ENCODE assay signal across 8 mouse cellular contexts in genomic region chr4:44712051-44712700, GRCm38 (mm10). TPM values are rescaled to one million over a fixed set of nuclear protein-coding genes. Genes with fewer than 3 reads are reported as not detected.
A peak's percentile ranks its signal among the peaks of the same experiment; 100 is the strongest.
DNase-seq lines count a peak whose midpoint lies in the region; ATAC-seq and TF ChIP-seq lines count a peak whose summit lies in the region.

No protein-coding gene starts in this region.

- no peaks in the 10 kb centered on the region for H3K36me3 ChIP-seq in embryonic facial prominence, embryonic 10.5 days (replicated peaks)
- H3K36me3 ChIP-seq in intestine, embryonic 14.5 days (ENCODE audit: control insufficient read depth, insufficient read depth, low read length): no peaks in the 10 kb centered on the region
- H3K36me3 ChIP-seq in midbrain, postnatal 0 days (ENCODE audit: insufficient read depth, low read length): no peaks in the 10 kb centered on the region

- TF ChIP-seq CTCF in midbrain, postnatal 0 days (IDR thresholded peaks at IDR 0.05): no peak
- TF ChIP-seq CTCF in left cerebral cortex, adult 2 months (IDR thresholded peaks at IDR 0.05): no peak

- no peaks in the 10 kb centered on the region for H3K9me3 ChIP-seq in embryonic facial prominence, embryonic 10.5 days
- H3K9me3 ChIP-seq in intestine, embryonic 14.5 days (ENCODE audit: control insufficient read depth, low read length): no peaks in the 10 kb centered on the region
- no peaks in the 10 kb centered on the region for H3K9me3 ChIP-seq in midbrain, postnatal 0 days (ENCODE audit: low read length)

- H3K9ac ChIP-seq in intestine, embryonic 14.5 days (ENCODE audit: low read length): no peak overlapping the region
- no peak overlapping the region for H3K9ac ChIP-seq in midbrain, postnatal 0 days (replicated peaks; ENCODE audit: low read length, poor library complexity, severe bottlenecking)

- intact Hi-C loops in left cerebral cortex, postnatal 4 days (cut with DNase I): no loop called here
- intact Hi-C loops in left cerebral cortex, adult 2 months (cut with DNase I): no loop called here

- H3K27ac ChIP-seq in embryonic facial prominence, embryonic 10.5 days (replicated peaks): no peak overlapping the region
- no peak overlapping the region for H3K27ac ChIP-seq in intestine, embryonic 14.5 days (ENCODE audit: low read depth)
- no peak overlapping the region for H3K27ac ChIP-seq in midbrain, postnatal 0 days (ENCODE audit: low read depth, low read length)
- H3K27ac ChIP-seq in left cerebral cortex, adult 2 months: no peak overlapping the region

- peaks cover 31% of the 10 kb centered on the region for H3K4me1 ChIP-seq in embryonic facial prominence, embryonic 10.5 days
- 0 out of 2 replicates have a peak, but pooled peaks cover 6% of the 10 kb centered on the region for H3K4me1 ChIP-seq in intestine, embryonic 14.5 days (replicated peaks; ENCODE audit: control insufficient read depth, insufficient read depth, low read length)
- H3K4me1 ChIP-seq in midbrain, postnatal 0 days (ENCODE audit: insufficient read depth, low read length): no peaks in the 10 kb centered on the region

- ATAC-seq in intestine, embryonic 14.5 days (replicated peaks; ENCODE audit: low FRiP score, low TSS enrichment, low read depth): no peak
- ATAC-seq in midbrain, postnatal 0 days (ENCODE audit: low FRiP score): no peak

- DNase-seq in left cerebral cortex, postnatal 4 days: peak; percentile 20
- no peak for DNase-seq in left cerebral cortex, adult 8-10 months (ENCODE audit: low spot score in 2 of 2)
- peak; percentile 68 for DNase-seq in embryonic facial prominence, embryonic 10.5 days (ENCODE audit: low spot score)
- peak; percentile 66 for DNase-seq in intestine, embryonic 14.5 days (ENCODE audit: low spot score)
- no peak for DNase-seq in midbrain, postnatal 0 days (ENCODE audit: low spot score)
- no peak for DNase-seq in frontal cortex, postnatal 36 days (ENCODE audit: low spot score in 2 of 2)
- DNase-seq in urinary bladder, postnatal 10 days (ENCODE audit: low spot score): no peak
- no peak for DNase-seq in left cerebral cortex, adult 2 months (ENCODE audit: extremely low spot score in 1 of 2, low spot score in 2 of 2)

- under 1% methylated on average over 25 of the region's 25 CpGs for WGBS in embryonic facial prominence, embryonic 10.5 days
- 2% methylated on average over 25 of the region's 25 CpGs for WGBS in intestine, embryonic 14.5 days
- under 1% methylated on average over 25 of the region's 25 CpGs for WGBS in midbrain, postnatal 0 days

- H3K27me3 ChIP-seq in embryonic facial prominence, embryonic 10.5 days (replicated peaks; ENCODE audit: low read depth, poor library complexity, severe bottlenecking): peaks cover 99% of the 10 kb centered on the region
- H3K27me3 ChIP-seq in intestine, embryonic 14.5 days (replicated peaks; ENCODE audit: control insufficient read depth, insufficient read depth, low read length): peaks cover 98% of the 10 kb centered on the region
- H3K27me3 ChIP-seq in midbrain, postnatal 0 days (ENCODE audit: insufficient read depth, low read length): peaks cover 68% of the 10 kb centered on the region

- H3K4me2 ChIP-seq in intestine, embryonic 14.5 days (ENCODE audit: low read length): no peak overlapping the region
- H3K4me2 ChIP-seq in midbrain, postnatal 0 days (ENCODE audit: low read depth, low read length, poor library complexity, severe bottlenecking): peak overlapping the region; percentile 31

- peak overlapping the region; percentile 46 for H3K4me3 ChIP-seq in embryonic facial prominence, embryonic 10.5 days
- no peak overlapping the region for H3K4me3 ChIP-seq in intestine, embryonic 14.5 days (ENCODE audit: low read depth, low read length)
- H3K4me3 ChIP-seq in midbrain, postnatal 0 days (ENCODE audit: low read depth, low read length): peak overlapping the region; percentile 16; the same call in 1 of the 2 replicates
- no peak overlapping the region for H3K4me3 ChIP-seq in left cerebral cortex, adult 2 months

RNA-seq across cellular contexts. Expression of gene Pax5, which starts 1.9 kb away (rescaled TPM):
- 1 to 10 TPM; 1.0 to 1.8 TPM for total RNA-seq in left cerebral cortex, postnatal 4 days (2021)
- total RNA-seq in left cerebral cortex, adult 8-10 months (2022): 1 to 10 TPM in 1 of 4 experiments, under 1 TPM in 1, not detected in 2; 0.07 to 3.7 TPM
- polyA plus RNA-seq in embryonic facial prominence, embryonic 10.5 days (2016; fragmentation: Nextera tagmentation; extraction: Ambion mirVana): 0.56 and 0.57 TPM in 2 replicates
- not detected in 2 replicates for polyA plus RNA-seq in intestine, embryonic 14.5 days (2014; fragmentation: Nextera tagmentation; extraction: Ambion mirVana)
- 46.0 and 61.3 TPM in 2 replicates for total RNA-seq in midbrain, postnatal 0 days (2014; rRNA removed)
- 3.0 and 3.4 TPM in 2 replicates for polyA plus RNA-seq in midbrain, postnatal 0 days (2015; fragmentation: Nextera tagmentation; extraction: Ambion mirVana)
- total RNA-seq in left cerebral cortex, adult 2 months (2021): under 1 TPM in 1 of 2 experiments, not detected in 1; 0.51 TPM

RNA-seq across cellular contexts. Expression of gene Zcchc7, which starts 43.5 kb away (rescaled TPM):
- total RNA-seq in left cerebral cortex, postnatal 4 days (2021): 10 to 100 TPM; 68.9 to 70.7 TPM
- 10 to 100 TPM; 46.5 to 57.4 (median 51.1) TPM for total RNA-seq in left cerebral cortex, adult 8-10 months (2022)
- polyA plus RNA-seq in embryonic facial prominence, embryonic 10.5 days (2016; fragmentation: Nextera tagmentation; extraction: Ambion mirVana): 20.0 and 22.2 TPM in 2 replicates
- 44.7 and 45.6 TPM in 2 replicates for polyA plus RNA-seq in intestine, embryonic 14.5 days (2014; fragmentation: Nextera tagmentation; extraction: Ambion mirVana)
- 17.3 and 23.5 TPM in 2 replicates for total RNA-seq in midbrain, postnatal 0 days (2014; rRNA removed)
- 25.5 and 34.5 TPM in 2 replicates for polyA plus RNA-seq in midbrain, postnatal 0 days (2015; fragmentation: Nextera tagmentation; extraction: Ambion mirVana)
- total RNA-seq in left cerebral cortex, adult 2 months (2021): 10 to 100 TPM; 63.1 to 71.7 TPM

Comparison
In these comparisons a context has a peak if more than half of its experiments do, and no peak if none do; other contexts are left out.
1. DNase-seq: peak in left cerebral cortex, postnatal 4 days (single experiment), embryonic facial prominence, embryonic 10.5 days (single experiment) and intestine, embryonic 14.5 days (single experiment); none in left cerebral cortex, adult 8-10 months (0 of 2), midbrain, postnatal 0 days (single experiment), frontal cortex, postnatal 36 days (0 of 2), urinary bladder, postnatal 10 days (single experiment) and left cerebral cortex, adult 2 months (0 of 2).
2. H3K4me3 ChIP-seq: peak in embryonic facial prominence, embryonic 10.5 days (single experiment) and midbrain, postnatal 0 days (single experiment); none in intestine, embryonic 14.5 days (single experiment) and left cerebral cortex, adult 2 months (single experiment).
3. RNA of gene Pax5, which starts 1.9 kb away (total RNA-seq): 46.0 to 61.3 TPM in midbrain, postnatal 0 days; 1.0 to 1.8 TPM in left cerebral cortex, postnatal 4 days, 0.51 TPM in left cerebral cortex, adult 2 months and 0.07 to 3.7 TPM in left cerebral cortex, adult 8-10 months; every median in the first group is over 10 times any median in the second.